Mouse (Mus musculus): ENCODE measurements around the gene Gm9736.
"Not testable (repeated sequence)": the region's sequence is repeated elsewhere in the genome, so short reads cannot be mapped to it uniquely, and the experiment has no call there.

Gene Gm9736

GRCm38 (mm10) chr10:77751254-77751653 lies at the start of gene Gm9736:
Gene Gm9736, minus strand, starts transcription at chr10:77751354.
- DNase-seq (ENCODE audit: low spot score in 2 of 2), result not testable (repeated sequence)

GRCm38 (mm10) chr10:77798921-77799508 lies 47.9 kb upstream of the Gm9736 start, which contains the start of gene Gm19668:
Gene Gm19668, minus strand, starts transcription at chr10:77799133.
- DNase-seq (ENCODE audit: low spot score in 2 of 2), result no peak

GRCm38 (mm10) chr10:77798164-77798920 lies 47.2 kb upstream of the Gm9736 start:
- DNase-seq (ENCODE audit: low spot score in 2 of 2), result not testable (repeated sequence)

GRCm38 (mm10) chr10:77797677-77798076 lies 46.5 kb upstream of the Gm9736 start:
- no peak for DNase-seq (ENCODE audit: low spot score in 2 of 2)

- DNase-seq (ENCODE audit: low spot score in 2 of 2), result no peak
Observed at GRCm38 (mm10) chr10:77794976-77795375, 43.8 kb upstream of the Gm9736 start, which contains the start of gene Gm9639. Gene Gm9639, minus strand, starts transcription at chr10:77795076.

GRCm38 (mm10) chr10:77788621-77789020 lies 37.5 kb upstream of the Gm9736 start:
- no peak for DNase-seq (ENCODE audit: low spot score in 2 of 2)

GRCm38 (mm10) chr10:77787876-77788275 lies 36.7 kb upstream of the Gm9736 start, which contains the start of gene Gm7137:
Gene Gm7137, minus strand, starts transcription at chr10:77788200.
- not testable (repeated sequence) for DNase-seq (ENCODE audit: low spot score in 2 of 2)

GRCm38 (mm10) chr10:77783396-77783795 lies 32.2 kb upstream of the Gm9736 start:
- not testable (repeated sequence) for DNase-seq (ENCODE audit: low spot score in 2 of 2)

- not testable (repeated sequence) for DNase-seq (ENCODE audit: low spot score in 2 of 2)
Observed at GRCm38 (mm10) chr10:77782442-77782841, 31.3 kb upstream of the Gm9736 start, which contains the start of gene Gm3250. Gene Gm3250, minus strand, starts transcription at chr10:77782542.

GRCm38 (mm10) chr10:77776844-77777243 lies 25.7 kb upstream of the Gm9736 start, which contains the start of gene Gm7138:
Gene Gm7138, minus strand, starts transcription at chr10:77776944.
- not testable (repeated sequence) for DNase-seq (ENCODE audit: low spot score in 2 of 2)

GRCm38 (mm10) chr10:77772142-77772541 lies 21.0 kb upstream of the Gm9736 start:
- DNase-seq (ENCODE audit: low spot score in 2 of 2), result not testable (repeated sequence)

- not testable (repeated sequence) for DNase-seq (ENCODE audit: low spot score in 2 of 2)
Observed at GRCm38 (mm10) chr10:77771225-77771624, 20.1 kb upstream of the Gm9736 start, which contains the start of gene Gm3238. Gene Gm3238, minus strand, starts transcription at chr10:77771325.

- DNase-seq (ENCODE audit: low spot score in 2 of 2), result no peak
Observed at GRCm38 (mm10) chr10:77769727-77770126, 18.6 kb upstream of the Gm9736 start.

GRCm38 (mm10) chr10:77759582-77759981 lies 8.4 kb upstream of the Gm9736 start, which contains the start of gene Gm3233:
Gene Gm3233, minus strand, starts transcription at chr10:77759682.
- not testable (repeated sequence) for DNase-seq (ENCODE audit: low spot score in 2 of 2)

- DNase-seq (ENCODE audit: low spot score in 2 of 2), result no peak
Observed at GRCm38 (mm10) chr10:77753448-77753847, 2.3 kb upstream of the Gm9736 start.

- not testable (repeated sequence) for DNase-seq (ENCODE audit: low spot score in 2 of 2)
Observed at GRCm38 (mm10) chr10:77752312-77752711, 1.2 kb upstream of the Gm9736 start.

- not testable (repeated sequence) for DNase-seq (ENCODE audit: low spot score in 2 of 2)
Observed at GRCm38 (mm10) chr10:77750686-77751085, 468 bp downstream of the Gm9736 start.

- DNase-seq (ENCODE audit: low spot score in 2 of 2), result not testable (repeated sequence)
Observed at GRCm38 (mm10) chr10:77741924-77742688, 9.0 kb downstream of the Gm9736 start, which contains the start of gene Gm18596. Gene Gm18596, minus strand, starts transcription at chr10:77742638.

- DNase-seq (ENCODE audit: low spot score in 2 of 2), result no peak
Observed at GRCm38 (mm10) chr10:77738929-77739328, 12.2 kb downstream of the Gm9736 start.

GRCm38 (mm10) chr10:77735928-77736327 lies 15.2 kb downstream of the Gm9736 start:
- no peak for DNase-seq (ENCODE audit: low spot score in 2 of 2)

- DNase-seq (ENCODE audit: low spot score in 2 of 2), result no peak
Observed at GRCm38 (mm10) chr10:77729241-77729640, 21.9 kb downstream of the Gm9736 start.

GRCm38 (mm10) chr10:77728280-77728679 lies 22.9 kb downstream of the Gm9736 start:
- DNase-seq (ENCODE audit: low spot score in 2 of 2), result no peak
